Mouse (Mus musculus) cortical plate, adult 2 months (tissue): ENCODE results near the gene Psors1c2. TPM values are rescaled to one million over a fixed set of nuclear protein-coding genes. Genes with fewer than 3 reads are reported as not detected.

Experiments
- H3K27ac ChIP-seq: fragments of 200-500 bp; 2 replicates; pipeline ENCODE4 v1.5.1; 2012; ENCODE audit warnings: low read length, control low read depth, inconsistent platforms; ENCODE audit not compliant: insufficient read depth
- H3K4me1 ChIP-seq: fragments of 200-500 bp; 2 replicates; pipeline ENCODE4 v1.6.1; 2011; ENCODE audit warnings: low read length; ENCODE audit not compliant: control insufficient read depth, insufficient read depth
- H3K4me3 ChIP-seq: fragments of 200-500 bp; 2 replicates; pipeline ENCODE4 v1.5.1; 2011; ENCODE audit warnings: mild to moderate bottlenecking, low read length, control low read depth; ENCODE audit not compliant: insufficient read depth
- CTCF ChIP-seq: fragments of 200-500 bp; IDR thresholded peaks from 2 replicates; pipeline ENCODE4 v1.5.1; 2011; ENCODE audit warnings: mild to moderate bottlenecking, control low read depth, low read length; ENCODE audit not compliant: insufficient read depth; ENCODE audit errors: extremely low read depth
- POLR2A ChIP-seq: fragments of 200-500 bp; IDR thresholded peaks from 2 replicates; pipeline ENCODE4 v1.6.1; 2011; ENCODE audit warnings: mild to moderate bottlenecking, low read length, control low read depth; ENCODE audit not compliant: insufficient read depth; ENCODE audit errors: extremely low read depth
- polyA plus RNA-seq: library from polyadenylated mRNA; depleted of rRNA; stranded (reverse); fragments of >200 nt; gene quantifications from 2 replicates; pipeline ENCODE4 v1.2.3, GENCODE M21; 2012

Gene Psors1c2
- polyA plus RNA-seq, 1 experiment: 1.2 TPM

- Histone ChIP-seq H3K4me1 (peaks cover 2% of the 10 kb centered on the region; the same call in 1 of the 2 replicates), H3K4me3 (no peak within 1 kb of the TSS), H3K27ac (no peak within 1 kb of the TSS)
- TF ChIP-seq POLR2A (no peak), CTCF (no peak)
These were observed 18.9 kb downstream of the Psors1c2 start, which contains the start of gene Cdsn for GRCm38 (mm10) chr17:35551881-35552414. Gene Cdsn, plus strand, starts transcription at chr17:35552128.

- no peak overlapping the region for H3K4me3 ChIP-seq
- H3K4me1 ChIP-seq: peaks cover 2% of the 10 kb centered on the region; the same call in 1 of the 2 replicates
- H3K27ac ChIP-seq: no peak overlapping the region
- TF ChIP-seq POLR2A: no peak
- TF ChIP-seq CTCF: no peak
These were observed 21.3 kb downstream of the Psors1c2 start for GRCm38 (mm10) chr17:35554321-35554720.

- peaks cover under 1% of the 10 kb centered on the region; the same call in 1 of the 2 replicates for H3K4me1 ChIP-seq
- no peak overlapping the region for H3K27ac ChIP-seq
- no peak overlapping the region for H3K4me3 ChIP-seq
- TF ChIP-seq CTCF: no peak
- no peak for TF ChIP-seq POLR2A
These were observed 21.9 kb downstream of the Psors1c2 start for GRCm38 (mm10) chr17:35554761-35555397.

- TF ChIP-seq POLR2A: no peak
- TF ChIP-seq CTCF: no peak
- Histone ChIP-seq H3K4me3 (no peak overlapping the region), H3K27ac (no peak overlapping the region), H3K4me1 (no peaks in the 10 kb centered on the region)
These were observed 23.3 kb downstream of the Psors1c2 start for GRCm38 (mm10) chr17:35556186-35556765.

- no peaks in the 10 kb centered on the region for H3K4me1 ChIP-seq
- peak; percentile 79 for TF ChIP-seq CTCF
- no peak for TF ChIP-seq POLR2A
- no peak overlapping the region for H3K4me3 ChIP-seq
- no peak overlapping the region for H3K27ac ChIP-seq
These were observed 23.8 kb downstream of the Psors1c2 start for GRCm38 (mm10) chr17:35556812-35557211.

DNA sequence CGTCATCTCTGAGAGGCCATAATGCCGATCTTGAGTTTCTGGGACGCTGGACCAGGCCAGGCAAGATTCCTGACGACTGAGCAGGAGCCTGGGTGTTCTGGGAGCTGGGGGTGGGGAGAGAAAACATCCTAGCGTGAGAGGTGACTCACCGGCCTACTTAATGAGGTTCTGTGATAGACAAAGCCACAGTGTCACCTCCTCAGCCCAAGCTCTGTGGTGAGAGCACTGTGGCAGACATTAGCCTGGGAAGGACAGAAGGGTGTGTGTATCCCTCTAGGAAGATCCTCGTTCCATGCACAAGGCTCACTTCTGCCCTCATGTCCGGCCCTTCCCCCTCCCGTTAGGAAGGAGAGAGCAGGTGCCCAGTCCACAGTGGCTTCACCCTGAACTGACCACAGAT, 24.4 kb downstream of the Psors1c2 start:
- no peak overlapping the region for H3K27ac ChIP-seq
- H3K4me3 ChIP-seq: no peak overlapping the region
- TF ChIP-seq CTCF (no peak), POLR2A (no peak)
- no peaks in the 10 kb centered on the region for H3K4me1 ChIP-seq

DNA sequence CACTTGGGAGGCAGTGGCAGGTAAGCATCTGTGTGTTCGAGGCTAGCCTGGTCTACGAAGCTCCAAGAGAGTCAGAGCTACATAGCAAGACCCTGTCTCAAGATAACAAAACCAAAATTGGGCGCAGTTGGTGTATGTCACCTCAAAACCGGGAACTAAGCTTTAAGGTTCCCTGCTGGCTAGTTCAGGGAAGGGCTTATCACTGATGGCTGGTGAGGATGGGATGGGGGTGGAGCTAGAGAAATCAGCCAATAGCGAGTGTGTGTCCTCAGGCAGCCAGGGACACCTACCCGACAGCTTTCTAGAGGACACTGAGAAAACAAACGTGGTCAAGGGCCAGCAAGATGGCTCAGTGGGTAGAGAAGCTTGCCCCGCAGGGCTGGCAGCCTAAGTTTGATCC, 25.2 kb downstream of the Psors1c2 start:
- no peak for TF ChIP-seq CTCF
- TF ChIP-seq POLR2A: no peak
- Histone ChIP-seq H3K4me3 (no peak overlapping the region), H3K27ac (no peak overlapping the region), H3K4me1 (no peaks in the 10 kb centered on the region)

DNA sequence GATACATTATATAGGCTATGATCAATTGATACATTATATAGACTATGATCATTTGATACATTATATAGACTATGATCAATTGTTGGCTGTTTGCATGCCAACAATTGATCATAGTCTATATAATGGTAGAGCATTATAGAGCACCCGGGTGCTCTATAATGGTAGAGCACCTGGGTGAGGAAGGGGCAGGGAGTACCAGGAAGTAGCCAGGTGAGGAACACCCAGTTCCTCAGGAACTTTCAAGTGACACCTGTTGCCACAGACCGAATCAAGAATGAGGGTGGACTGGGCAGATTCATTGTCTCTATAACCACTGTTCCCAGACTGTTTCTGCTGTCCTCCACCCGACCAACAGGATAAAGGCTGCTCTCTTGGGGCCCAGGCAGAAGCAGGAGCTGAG, 34.1 kb downstream of the Psors1c2 start, which contains the start of gene 2300002M23Rik:
2300002M23Rik (plus strand) TSS at position 301 of the 400 bp plus-strand sequence.
- Histone ChIP-seq H3K4me3 (no peak within 1 kb of the TSS), H3K27ac (no peak within 1 kb of the TSS), H3K4me1 (no peaks in the 10 kb centered on the region)
- no peak for TF ChIP-seq POLR2A
- TF ChIP-seq CTCF: no peak

DNA sequence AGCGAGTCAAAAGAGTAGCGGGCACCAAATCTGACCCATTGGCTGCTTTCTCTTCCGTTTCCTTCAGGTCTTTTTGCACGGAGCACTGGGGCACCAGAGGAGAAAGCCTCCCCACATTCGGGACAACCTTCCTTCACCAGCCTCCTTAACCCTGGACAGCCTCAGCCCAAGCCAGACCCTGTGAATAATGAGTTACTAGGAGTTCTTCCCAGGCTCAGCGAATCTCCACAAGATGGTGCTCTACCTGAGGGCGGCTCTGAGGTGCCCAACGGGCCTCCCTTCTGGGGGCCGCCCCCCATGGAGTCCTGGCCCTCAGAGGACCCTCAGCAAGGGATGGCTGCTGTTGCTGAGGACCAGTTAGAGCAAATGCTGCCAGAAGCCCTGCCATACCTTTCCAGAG, 34.8 kb downstream of the Psors1c2 start:
- Histone ChIP-seq H3K4me1 (no peaks in the 10 kb centered on the region), H3K4me3 (no peak overlapping the region), H3K27ac (no peak overlapping the region)
- TF ChIP-seq CTCF: no peak
- TF ChIP-seq POLR2A: no peak
